Mouse (Mus musculus): ENCODE measurements around the gene Macrod2. TPM values are rescaled to one million over a fixed set of nuclear protein-coding genes. Genes with fewer than 3 reads are reported as not detected.

Macrod2 gene
- polyA plus RNA-seq, 1 experiment from 2014 or later = 31.0 TPM

Other genes starting within 250 kb of the Macrod2 start
- not detected in 2 replicates for gene Gm17374, start 243.3 kb upstream of the Macrod2 start, polyA plus RNA-seq (2015; fragmentation: Nextera tagmentation; extraction: Ambion mirVana)
- gene Esf1, start 224.7 kb upstream of the Macrod2 start, polyA plus RNA-seq (2015; fragmentation: Nextera tagmentation; extraction: Ambion mirVana) = 21.1 and 24.8 TPM in 2 replicates
- 22.1 and 22.9 TPM in 2 replicates for gene Ndufaf5, start 224.7 kb upstream of the Macrod2 start, polyA plus RNA-seq (2015; fragmentation: Nextera tagmentation; extraction: Ambion mirVana)
- gene Sel1l2, start 5.6 kb upstream of the Macrod2 start, polyA plus RNA-seq (2015; fragmentation: Nextera tagmentation; extraction: Ambion mirVana) = not detected in 2 replicates